Mouse (Mus musculus): ENCODE results near the gene Fam92b. TPM values are rescaled to one million over a fixed set of nuclear protein-coding genes. Genes with fewer than 3 reads are reported as not detected.
A peak's percentile ranks its signal among the peaks of the same experiment; 100 is the strongest.

The Fam92b gene
- polyA plus RNA-seq, 1 experiment = 0.69 TPM

GRCm38 (mm10) chr8:120163376-120163775 is 13.9 kb downstream of the Fam92b start:
- Histone ChIP-seq H3K4me1 (ENCODE audit: control insufficient read depth, insufficient read depth, low read length) (peaks cover 14% of the 10 kb centered on the region), H3K4me3 (ENCODE audit: insufficient read depth, low read length) (no peak overlapping the region), H3K27ac (ENCODE audit: insufficient read depth, low read length) (no peak overlapping the region)
- TF ChIP-seq CTCF (IDR thresholded peaks at IDR 0.05; ENCODE audit: extremely low read depth, insufficient read depth, low read length) = no peak
- TF ChIP-seq POLR2A (IDR thresholded peaks at IDR 0.05; ENCODE audit: extremely low read depth, insufficient read depth, low read length) = no peak

DNA sequence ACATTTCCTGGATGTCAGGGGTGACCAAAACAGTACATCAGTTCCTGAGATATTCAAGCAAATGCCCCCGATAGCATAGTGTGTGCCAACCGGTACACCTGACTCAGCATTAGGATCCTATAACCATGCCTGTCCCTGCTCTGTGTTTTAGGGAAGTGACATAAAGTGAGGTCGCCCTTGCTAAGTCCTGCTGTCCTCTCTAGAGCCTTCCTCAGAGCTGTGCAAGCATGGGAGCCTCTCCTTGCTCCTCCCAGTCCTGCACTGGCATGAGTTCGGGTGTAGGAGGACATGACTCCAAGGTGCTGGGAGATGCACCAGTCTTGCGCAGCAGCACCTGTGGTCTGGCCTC is 14.9 kb downstream of the Fam92b start:
- Histone ChIP-seq H3K4me1 (ENCODE audit: control insufficient read depth, insufficient read depth, low read length) (peaks cover 11% of the 10 kb centered on the region), H3K27ac (ENCODE audit: insufficient read depth, low read length) (no peak overlapping the region), H3K4me3 (ENCODE audit: insufficient read depth, low read length) (no peak overlapping the region)
- no peak for TF ChIP-seq CTCF (IDR thresholded peaks at IDR 0.05; ENCODE audit: extremely low read depth, insufficient read depth, low read length)
- no peak for TF ChIP-seq POLR2A (IDR thresholded peaks at IDR 0.05; ENCODE audit: extremely low read depth, insufficient read depth, low read length)

DNA sequence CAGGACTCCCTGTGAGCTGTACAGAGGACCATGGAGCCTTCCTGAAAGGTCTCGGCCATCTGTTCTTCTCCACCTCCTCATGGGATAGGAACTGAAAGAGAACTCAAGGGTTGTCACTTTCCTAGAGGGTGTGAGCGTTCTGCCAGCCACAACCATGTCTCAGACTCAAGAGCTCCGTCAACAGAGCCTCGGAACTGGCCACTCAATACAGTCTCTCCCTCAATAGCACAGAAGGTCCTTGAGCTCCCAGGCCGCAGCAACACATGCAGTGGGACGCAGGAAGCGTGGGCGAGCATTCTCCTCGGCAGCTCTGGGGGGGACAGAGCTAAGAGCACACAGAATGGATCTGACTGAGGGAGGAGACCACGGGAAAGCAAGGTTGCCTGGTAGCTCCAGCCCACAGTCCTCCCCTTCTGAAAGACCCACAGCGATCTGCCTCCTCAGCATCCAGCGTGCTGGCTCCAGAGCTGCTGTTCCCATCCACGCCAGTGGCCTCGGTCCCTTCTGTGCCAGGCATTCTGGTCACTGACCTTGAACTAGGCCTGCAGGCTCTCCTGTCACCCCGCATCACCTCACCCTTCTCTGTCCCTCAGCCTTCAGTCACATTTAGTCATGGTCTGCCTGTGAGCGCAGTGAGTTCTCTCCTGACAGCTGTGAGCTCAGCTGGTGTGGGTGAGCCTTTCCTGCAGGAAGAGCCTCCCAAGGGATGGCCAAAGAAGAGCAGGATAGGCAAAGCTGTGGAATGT is 15.4 kb downstream of the Fam92b start:
- no peak overlapping the region for H3K27ac ChIP-seq (ENCODE audit: insufficient read depth, low read length)
- TF ChIP-seq CTCF (IDR thresholded peaks at IDR 0.05; ENCODE audit: extremely low read depth, insufficient read depth, low read length) (no peak), POLR2A (IDR thresholded peaks at IDR 0.05; ENCODE audit: extremely low read depth, insufficient read depth, low read length) (no peak)
- H3K4me3 ChIP-seq (ENCODE audit: insufficient read depth, low read length) = no peak overlapping the region
- peaks cover 11% of the 10 kb centered on the region for H3K4me1 ChIP-seq (ENCODE audit: control insufficient read depth, insufficient read depth, low read length)

- Histone ChIP-seq H3K4me1 (ENCODE audit: control insufficient read depth, insufficient read depth, low read length) (peaks cover 11% of the 10 kb centered on the region), H3K4me3 (ENCODE audit: insufficient read depth, low read length) (no peak overlapping the region), H3K27ac (ENCODE audit: insufficient read depth, low read length) (no peak overlapping the region)
- TF ChIP-seq CTCF (IDR thresholded peaks at IDR 0.05; ENCODE audit: extremely low read depth, insufficient read depth, low read length) (no peak), POLR2A (IDR thresholded peaks at IDR 0.05; ENCODE audit: extremely low read depth, insufficient read depth, low read length) (no peak)
Observed at GRCm38 (mm10) chr8:120160366-120160765, 16.9 kb downstream of the Fam92b start.

GRCm38 (mm10) chr8:120152636-120153035 is 24.6 kb downstream of the Fam92b start:
- H3K27ac ChIP-seq (ENCODE audit: insufficient read depth, low read length) = no peak overlapping the region
- TF ChIP-seq CTCF (IDR thresholded peaks at IDR 0.05; ENCODE audit: extremely low read depth, insufficient read depth, low read length) = no peak
- no peak for TF ChIP-seq POLR2A (IDR thresholded peaks at IDR 0.05; ENCODE audit: extremely low read depth, insufficient read depth, low read length)
- H3K4me1 ChIP-seq (ENCODE audit: control insufficient read depth, insufficient read depth, low read length) = no peaks in the 10 kb centered on the region
- no peak overlapping the region for H3K4me3 ChIP-seq (ENCODE audit: insufficient read depth, low read length)

GRCm38 (mm10) chr8:120151151-120151550 is 26.1 kb downstream of the Fam92b start:
- Histone ChIP-seq H3K4me3 (ENCODE audit: insufficient read depth, low read length) (no peak overlapping the region), H3K27ac (ENCODE audit: insufficient read depth, low read length) (no peak overlapping the region), H3K4me1 (ENCODE audit: control insufficient read depth, insufficient read depth, low read length) (no peaks in the 10 kb centered on the region)
- TF ChIP-seq POLR2A (IDR thresholded peaks at IDR 0.05; ENCODE audit: extremely low read depth, insufficient read depth, low read length) (no peak), CTCF (IDR thresholded peaks at IDR 0.05; ENCODE audit: extremely low read depth, insufficient read depth, low read length) (no peak)

DNA sequence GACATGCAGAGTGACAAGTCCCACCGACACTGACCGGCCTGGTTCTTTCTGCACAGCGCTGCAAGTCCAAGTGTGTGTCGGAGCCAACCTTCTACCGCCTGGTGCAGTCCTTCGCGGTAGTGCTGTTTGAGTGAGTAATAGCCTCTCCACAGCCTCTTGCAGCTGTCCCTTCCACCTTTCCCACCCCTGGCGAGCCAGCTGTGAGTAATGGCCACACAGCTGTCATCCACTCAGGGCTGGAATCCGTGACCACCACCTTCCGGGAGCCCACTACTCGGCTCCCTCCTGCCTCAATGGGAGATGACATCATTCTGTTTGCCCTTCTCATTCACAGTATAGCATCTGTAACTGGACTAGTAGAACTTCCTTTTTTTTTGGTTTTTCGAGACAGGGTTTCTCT is 27.2 kb downstream of the Fam92b start:
- no peak for TF ChIP-seq POLR2A (IDR thresholded peaks at IDR 0.05; ENCODE audit: extremely low read depth, insufficient read depth, low read length)
- no peak for TF ChIP-seq CTCF (IDR thresholded peaks at IDR 0.05; ENCODE audit: extremely low read depth, insufficient read depth, low read length)
- H3K4me1 ChIP-seq (ENCODE audit: control insufficient read depth, insufficient read depth, low read length) = peaks cover 3% of the 10 kb centered on the region; the same call in 1 of the 2 replicates

DNA sequence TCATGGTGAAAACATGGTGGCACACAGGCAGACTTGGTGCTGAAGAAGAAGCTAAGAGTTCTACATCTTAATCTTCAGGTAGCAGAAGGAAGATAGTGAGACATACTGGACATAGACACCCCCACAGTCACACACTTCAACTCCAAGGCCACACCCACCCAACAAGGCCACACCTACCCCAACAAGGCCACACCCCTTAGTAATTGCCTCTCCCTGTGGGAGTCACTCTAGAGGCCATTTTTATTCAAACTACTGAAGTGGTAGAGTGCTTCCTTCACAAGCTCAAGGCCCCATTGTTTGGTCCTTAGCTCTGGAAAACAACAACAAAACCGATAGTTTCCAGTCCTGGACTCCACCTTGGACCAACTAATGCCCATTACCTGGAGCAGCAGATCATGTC is 31.2 kb downstream of the Fam92b start:
- Histone ChIP-seq H3K4me1 (ENCODE audit: control insufficient read depth, insufficient read depth, low read length) (peaks cover 12% of the 10 kb centered on the region), H3K4me3 (ENCODE audit: insufficient read depth, low read length) (no peak overlapping the region), H3K27ac (ENCODE audit: insufficient read depth, low read length) (no peak overlapping the region)
- TF ChIP-seq POLR2A (IDR thresholded peaks at IDR 0.05; ENCODE audit: extremely low read depth, insufficient read depth, low read length) (no peak), CTCF (IDR thresholded peaks at IDR 0.05; ENCODE audit: extremely low read depth, insufficient read depth, low read length) (no peak)

More for the DNA sequence above, 27.2 kb downstream of the Fam92b start:
- H3K27ac ChIP-seq (ENCODE audit: insufficient read depth, low read length) = no peak overlapping the region
- no peak overlapping the region for H3K4me3 ChIP-seq (ENCODE audit: insufficient read depth, low read length)

GRCm38 (mm10) chr8:120144652-120145301 is 32.5 kb downstream of the Fam92b start:
- Histone ChIP-seq H3K4me1 (ENCODE audit: control insufficient read depth, insufficient read depth, low read length) (peaks cover 12% of the 10 kb centered on the region), H3K27ac (ENCODE audit: insufficient read depth, low read length) (peak overlapping the region; percentile 36; the same call in 1 of the 2 replicates), H3K4me3 (ENCODE audit: insufficient read depth, low read length) (no peak overlapping the region)
- no peak for TF ChIP-seq CTCF (IDR thresholded peaks at IDR 0.05; ENCODE audit: extremely low read depth, insufficient read depth, low read length)
- no peak for TF ChIP-seq POLR2A (IDR thresholded peaks at IDR 0.05; ENCODE audit: extremely low read depth, insufficient read depth, low read length)
